Mouse (Mus musculus): ENCODE measurements around the gene Exo1. TPM values are rescaled to one million over a fixed set of nuclear protein-coding genes. Genes with fewer than 3 reads are reported as not detected.
A peak's percentile ranks its signal among the peaks of the same experiment; 100 is the strongest.

The Exo1 gene
- 8.9 and 15.8 TPM in 2 replicates for polyA plus RNA-seq (2012; rRNA removed)
- polyA plus RNA-seq (2014; fragmentation: Nextera tagmentation; extraction: Ambion mirVana): 47.3 and 49.0 TPM in 2 replicates

- ATAC-seq (ENCODE audit: low FRiP score, low read depth) (peak; percentile 97), DNase-seq (ENCODE audit: low spot score) (peak; percentile 89)
- peak within 1 kb of the TSS; percentile 75 for H3K4me3 ChIP-seq (replicated peaks; ENCODE audit: low read length)
- H3K9ac ChIP-seq (ENCODE audit: low read depth, low read length, severe bottlenecking): peak within 1 kb of the TSS; percentile 83
- 0 out of 2 replicates have a peak, but pooled peaks cover 3% of the 10 kb centered on the region for H3K4me1 ChIP-seq (ENCODE audit: control insufficient read depth, insufficient read depth, low read length)
- WGBS: 1% methylated on average over 66 of the region's 66 CpGs
- H3K9me3 ChIP-seq (ENCODE audit: control insufficient read depth, low read length): no peaks in the 10 kb centered on the region
- H3K27ac ChIP-seq (replicated peaks; ENCODE audit: low read depth, low read length): peak within 1 kb of the TSS; percentile 94
- H3K36me3 ChIP-seq (ENCODE audit: control insufficient read depth, insufficient read depth, low read length): peaks cover 3% of the 10 kb centered on the region; the same call in 1 of the 2 replicates
- no peaks in the 10 kb centered on the region for H3K27me3 ChIP-seq (ENCODE audit: control insufficient read depth, insufficient read depth, low read length)
- TF ChIP-seq POLR2A (IDR thresholded peaks at IDR 0.05; ENCODE audit: borderline replicate concordance, extremely low read depth, insufficient read depth, insufficient read length): no peak
- H3K4me2 ChIP-seq (replicated peaks; ENCODE audit: low read depth, low read length, severe bottlenecking): peak within 1 kb of the TSS; percentile 70
Measured at GRCm38 (mm10) chr1:175880453-175881296, at the start of gene Exo1. Gene Exo1, plus strand, starts transcription at chr1:175880581.

GRCm38 (mm10) chr1:175855515-175855914 is 24.9 kb upstream of the Exo1 start:
- no peak overlapping the region for H3K4me3 ChIP-seq (replicated peaks; ENCODE audit: low read length)
- no peaks in the 10 kb centered on the region for H3K36me3 ChIP-seq (ENCODE audit: control insufficient read depth, insufficient read depth, low read length)
- H3K27me3 ChIP-seq (ENCODE audit: control insufficient read depth, insufficient read depth, low read length): no peaks in the 10 kb centered on the region
- no peak for DNase-seq (ENCODE audit: low spot score)
- H3K4me2 ChIP-seq (replicated peaks; ENCODE audit: low read depth, low read length, severe bottlenecking): no peak overlapping the region
- H3K9me3 ChIP-seq (ENCODE audit: control insufficient read depth, low read length): no peaks in the 10 kb centered on the region
- no peak for ATAC-seq (ENCODE audit: low FRiP score, low read depth)
- no peaks in the 10 kb centered on the region for H3K4me1 ChIP-seq (ENCODE audit: control insufficient read depth, insufficient read depth, low read length)
- H3K9ac ChIP-seq (ENCODE audit: low read depth, low read length, severe bottlenecking): no peak overlapping the region
- 83% methylated on average over 1 of the region's 1 CpGs for WGBS
- no peak for TF ChIP-seq POLR2A (IDR thresholded peaks at IDR 0.05; ENCODE audit: borderline replicate concordance, extremely low read depth, insufficient read depth, insufficient read length)
- H3K27ac ChIP-seq (replicated peaks; ENCODE audit: low read depth, low read length): no peak overlapping the region

GRCm38 (mm10) chr1:175867050-175867449 is 13.3 kb upstream of the Exo1 start:
- Histone ChIP-seq H3K4me2 (replicated peaks; ENCODE audit: low read depth, low read length, severe bottlenecking) (no peak overlapping the region), H3K9me3 (ENCODE audit: control insufficient read depth, low read length) (no peaks in the 10 kb centered on the region), H3K9ac (ENCODE audit: low read depth, low read length, severe bottlenecking) (no peak overlapping the region), H3K4me3 (replicated peaks; ENCODE audit: low read length) (no peak overlapping the region), H3K4me1 (ENCODE audit: control insufficient read depth, insufficient read depth, low read length) (no peaks in the 10 kb centered on the region), H3K27me3 (ENCODE audit: control insufficient read depth, insufficient read depth, low read length) (no peaks in the 10 kb centered on the region), H3K27ac (replicated peaks; ENCODE audit: low read depth, low read length) (no peak overlapping the region), H3K36me3 (ENCODE audit: control insufficient read depth, insufficient read depth, low read length) (no peaks in the 10 kb centered on the region)
- DNase-seq (ENCODE audit: low spot score): no peak
- ATAC-seq (ENCODE audit: low FRiP score, low read depth): no peak
- WGBS: 43% methylated on average over 1 of the region's 1 CpGs
- TF ChIP-seq POLR2A (IDR thresholded peaks at IDR 0.05; ENCODE audit: borderline replicate concordance, extremely low read depth, insufficient read depth, insufficient read length): no peak

- Histone ChIP-seq H3K27ac (replicated peaks; ENCODE audit: low read depth, low read length) (no peak overlapping the region), H3K4me3 (replicated peaks; ENCODE audit: low read length) (no peak overlapping the region), H3K4me2 (replicated peaks; ENCODE audit: low read depth, low read length, severe bottlenecking) (no peak overlapping the region), H3K9ac (ENCODE audit: low read depth, low read length, severe bottlenecking) (no peak overlapping the region), H3K36me3 (ENCODE audit: control insufficient read depth, insufficient read depth, low read length) (no peaks in the 10 kb centered on the region), H3K27me3 (ENCODE audit: control insufficient read depth, insufficient read depth, low read length) (no peaks in the 10 kb centered on the region), H3K9me3 (ENCODE audit: control insufficient read depth, low read length) (no peaks in the 10 kb centered on the region), H3K4me1 (ENCODE audit: control insufficient read depth, insufficient read depth, low read length) (peaks cover 3% of the 10 kb centered on the region; the same call in 1 of the 2 replicates)
- ATAC-seq (ENCODE audit: low FRiP score, low read depth) (no peak), DNase-seq (ENCODE audit: low spot score) (no peak)
- 26% methylated on average over 5 of the region's 5 CpGs for WGBS
- no peak for TF ChIP-seq POLR2A (IDR thresholded peaks at IDR 0.05; ENCODE audit: borderline replicate concordance, extremely low read depth, insufficient read depth, insufficient read length)
Measured at GRCm38 (mm10) chr1:175867558-175867957, 12.8 kb upstream of the Exo1 start.

GRCm38 (mm10) chr1:175870716-175871115 is 9.7 kb upstream of the Exo1 start:
- ATAC-seq (ENCODE audit: low FRiP score, low read depth): no peak
- 76% methylated on average over 3 of the region's 3 CpGs for WGBS
- no peak for TF ChIP-seq POLR2A (IDR thresholded peaks at IDR 0.05; ENCODE audit: borderline replicate concordance, extremely low read depth, insufficient read depth, insufficient read length)
- Histone ChIP-seq H3K9me3 (ENCODE audit: control insufficient read depth, low read length) (no peaks in the 10 kb centered on the region), H3K4me3 (replicated peaks; ENCODE audit: low read length) (no peak overlapping the region), H3K36me3 (ENCODE audit: control insufficient read depth, insufficient read depth, low read length) (no peaks in the 10 kb centered on the region), H3K4me1 (ENCODE audit: control insufficient read depth, insufficient read depth, low read length) (peaks cover 4% of the 10 kb centered on the region; the same call in 1 of the 2 replicates), H3K9ac (ENCODE audit: low read depth, low read length, severe bottlenecking) (no peak overlapping the region), H3K27me3 (ENCODE audit: control insufficient read depth, insufficient read depth, low read length) (no peaks in the 10 kb centered on the region), H3K4me2 (replicated peaks; ENCODE audit: low read depth, low read length, severe bottlenecking) (no peak overlapping the region), H3K27ac (replicated peaks; ENCODE audit: low read depth, low read length) (no peak overlapping the region)
- DNase-seq (ENCODE audit: low spot score): no peak

All from limb, embryonic 14.5 days (tissue).